Mouse (Mus musculus): ENCODE data around the gene Hoxc6.

Hoxc6 gene

DNA sequence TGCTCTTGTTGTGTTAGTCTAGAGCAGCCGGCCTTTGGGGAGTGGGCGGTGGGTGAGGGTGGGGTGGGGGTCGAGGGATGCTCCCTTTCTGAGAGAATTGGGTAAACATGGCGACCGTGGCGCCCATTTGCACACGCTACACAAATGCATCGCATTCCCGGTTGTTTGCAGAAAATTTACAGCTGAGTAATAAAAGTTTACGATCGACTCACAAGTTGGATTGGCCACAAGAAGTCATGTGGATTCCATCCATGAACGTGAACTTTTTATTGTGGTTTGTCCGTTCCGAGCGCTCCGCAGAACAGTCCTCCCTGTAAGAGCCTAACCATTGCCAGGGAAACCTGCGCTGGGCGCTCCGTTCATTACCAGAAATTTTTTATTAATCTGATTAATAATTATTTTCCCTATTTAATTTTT is at the start of gene Hoxc6:
Hoxc6 (plus strand) TSS at position 319 of the 417 bp plus-strand sequence.
- no peak for DNase-seq

DNA sequence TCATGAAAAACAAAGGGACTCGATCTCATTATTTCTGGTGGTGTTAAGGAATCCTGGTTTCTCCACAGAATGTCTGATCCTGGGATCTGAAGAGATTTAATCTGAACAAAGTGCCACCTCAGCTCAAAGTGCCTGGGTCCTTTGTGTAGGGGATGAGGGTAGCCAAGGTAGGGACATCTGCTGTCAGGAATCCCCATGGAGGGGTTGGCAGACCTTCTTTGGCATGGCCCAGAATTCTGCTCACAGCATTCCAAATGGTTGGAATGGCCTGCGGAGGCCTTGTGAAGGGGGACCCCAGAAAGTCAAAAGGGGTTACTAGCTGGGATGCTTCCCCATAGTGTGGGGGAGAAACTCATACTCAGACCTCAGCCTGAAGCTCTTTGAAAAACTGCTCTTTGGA is 49.2 kb upstream of the Hoxc6 start:
- no peak for DNase-seq

DNA sequence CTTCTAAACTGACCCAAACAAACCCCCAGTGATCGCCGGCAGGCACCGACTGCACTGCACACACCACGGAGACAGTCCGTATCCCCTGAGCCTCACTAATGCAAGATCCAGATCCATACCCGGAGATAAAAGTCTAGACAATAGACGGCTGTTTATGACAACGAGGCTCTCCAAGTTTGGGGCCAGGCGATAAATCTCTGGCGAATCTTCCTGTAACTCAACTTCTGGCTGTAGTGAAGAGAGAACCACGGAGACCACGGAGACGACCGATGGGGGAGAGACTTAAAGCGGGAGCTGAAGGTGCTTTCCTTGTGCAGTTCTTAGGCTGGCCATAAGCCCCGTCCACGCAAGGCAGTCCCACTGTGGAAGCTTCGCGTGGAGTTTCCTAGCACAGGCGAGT is 48.4 kb upstream of the Hoxc6 start:
- DNase-seq = no peak

- no peak for DNase-seq
Observed at GRCm38 (mm10) chr15:102950877-102951276, 47.2 kb upstream of the Hoxc6 start.

DNA sequence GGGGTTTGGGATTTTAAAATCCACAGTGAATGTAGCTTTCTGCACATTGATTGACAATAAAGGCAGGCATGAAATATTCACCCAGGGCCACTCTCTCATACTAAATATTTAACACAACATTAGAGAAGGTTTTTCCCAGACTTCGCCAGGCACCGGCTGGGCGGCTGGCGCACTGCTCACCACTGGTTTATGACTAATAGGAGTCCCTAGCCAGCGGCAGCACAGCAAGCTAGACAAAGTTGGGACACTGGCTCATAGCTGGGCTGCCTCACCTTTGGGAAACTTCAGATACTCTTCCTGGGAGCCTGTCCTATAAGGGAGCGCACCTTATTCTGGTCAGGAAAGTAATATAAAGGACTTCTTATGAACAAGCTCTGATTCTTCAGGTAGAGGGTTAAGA is 44.5 kb upstream of the Hoxc6 start:
- DNase-seq = no peak

- no peak for DNase-seq
Observed at GRCm38 (mm10) chr15:102954192-102955006, 43.7 kb upstream of the Hoxc6 start, which contains the start of gene Hoxc11. TSS of gene Hoxc11 (plus strand) at chr15:102954427.

DNA sequence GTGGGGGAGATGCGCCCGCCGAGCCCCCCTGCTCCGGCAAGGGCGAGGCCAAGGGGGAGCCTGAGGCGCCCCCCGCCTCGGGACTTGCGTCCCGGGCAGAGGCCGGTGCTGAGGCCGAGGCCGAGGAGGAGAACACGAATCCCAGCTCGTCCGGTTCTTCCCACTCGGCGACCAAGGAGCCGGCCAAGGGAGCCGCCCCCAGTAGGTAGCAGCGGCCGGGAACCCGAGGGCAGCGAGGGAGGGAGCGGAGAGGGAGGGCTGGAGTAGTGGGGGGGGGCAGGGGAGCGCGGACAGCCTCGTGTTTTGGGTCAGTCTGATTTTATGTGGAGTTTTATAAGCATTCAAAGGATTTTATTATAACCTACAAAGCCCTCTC is 43.1 kb upstream of the Hoxc6 start:
- DNase-seq = no peak

DNA sequence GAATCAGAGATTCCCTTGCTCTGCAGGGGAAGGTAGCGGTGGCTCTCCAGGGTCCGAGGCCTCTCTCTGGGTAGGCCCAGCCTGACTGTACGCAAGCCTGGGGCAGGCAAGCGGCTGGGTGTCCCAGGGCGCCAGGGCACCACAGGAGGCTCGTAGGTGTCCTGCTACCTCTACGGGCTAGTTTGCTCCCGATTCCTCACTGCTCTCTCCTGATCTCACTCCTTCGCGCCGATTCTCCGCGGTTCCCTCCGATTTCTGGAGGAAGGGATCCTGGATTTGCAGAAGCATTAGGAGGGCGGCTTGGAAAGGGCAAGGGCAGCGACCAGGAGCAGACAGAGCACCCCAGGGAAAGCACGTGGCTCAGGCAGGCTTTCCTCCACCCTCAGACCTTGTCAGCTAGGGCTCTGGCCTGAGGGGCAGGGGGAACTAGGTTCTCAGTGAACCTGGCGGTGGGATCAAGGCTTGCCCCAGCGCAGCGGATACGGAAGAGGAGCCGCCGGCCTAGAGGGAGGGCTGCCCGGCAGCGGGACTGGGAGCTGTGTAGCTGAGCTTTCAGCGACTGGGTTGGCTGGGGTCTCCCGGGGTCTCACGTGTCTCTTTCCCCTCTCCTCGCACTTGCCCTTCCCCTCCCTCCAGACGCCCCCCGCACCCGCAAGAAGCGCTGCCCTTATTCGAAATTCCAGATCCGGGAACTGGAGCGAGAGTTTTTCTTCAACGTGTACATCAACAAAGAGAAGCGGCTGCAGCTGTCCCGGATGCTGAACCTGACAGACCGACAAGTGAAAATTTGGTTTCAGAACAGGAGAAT is 42.0 kb upstream of the Hoxc6 start:
- no peak for DNase-seq

- DNase-seq = no peak
Observed at GRCm38 (mm10) chr15:102956906-102957305, 41.2 kb upstream of the Hoxc6 start.

GRCm38 (mm10) chr15:102959663-102960191 is 38.3 kb upstream of the Hoxc6 start:
- no peak for DNase-seq

GRCm38 (mm10) chr15:102961728-102962127 is 36.3 kb upstream of the Hoxc6 start:
- no peak for DNase-seq

DNA sequence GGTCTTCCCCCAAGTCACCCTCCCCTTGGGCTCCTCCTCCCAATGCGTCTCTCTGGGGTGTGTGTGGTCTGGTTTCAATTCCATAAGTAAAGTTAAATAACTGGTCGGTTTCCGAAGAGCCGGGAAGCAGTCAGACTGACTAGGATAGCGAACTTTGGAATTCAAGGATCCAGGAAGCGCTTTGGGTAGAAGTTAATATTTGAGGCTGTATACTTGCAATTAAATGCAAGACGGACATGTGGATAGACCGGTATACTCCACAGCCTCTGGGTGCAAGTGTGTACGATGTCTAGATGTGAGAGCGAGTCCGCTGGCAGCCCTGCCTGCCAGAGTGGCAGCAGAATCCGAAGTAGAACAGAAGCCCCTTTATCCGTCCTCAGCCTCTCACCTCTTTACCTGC is 35.6 kb upstream of the Hoxc6 start:
- DNase-seq = no peak

DNA sequence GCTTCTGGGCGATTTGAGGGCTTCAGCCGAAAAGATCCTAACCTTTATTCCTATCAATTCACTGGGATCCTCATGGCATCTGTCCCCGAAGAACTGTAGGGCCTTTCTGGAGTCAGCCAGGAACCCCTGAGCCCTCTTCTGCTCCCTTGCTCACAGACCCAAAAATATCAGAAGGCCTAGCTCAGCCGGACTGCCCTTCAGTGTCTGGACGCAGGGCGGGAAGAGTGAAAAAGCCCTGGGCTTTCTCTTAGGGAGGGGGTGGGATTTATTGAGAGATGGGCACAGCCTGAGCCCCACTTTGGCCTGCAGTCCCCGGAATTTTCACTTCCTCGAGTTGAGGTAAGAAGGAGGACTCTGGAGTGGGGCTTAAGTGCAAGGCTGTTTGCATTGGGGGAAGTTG is 34.8 kb upstream of the Hoxc6 start:
- DNase-seq = no peak

- DNase-seq = no peak
Observed at GRCm38 (mm10) chr15:102963671-102964640, 34.1 kb upstream of the Hoxc6 start.

GRCm38 (mm10) chr15:102965003-102965891 is 32.8 kb upstream of the Hoxc6 start:
- no peak for DNase-seq

- peak; percentile 51 to 52 for DNase-seq
Observed at GRCm38 (mm10) chr15:102965892-102966775, 31.9 kb upstream of the Hoxc6 start.

DNA sequence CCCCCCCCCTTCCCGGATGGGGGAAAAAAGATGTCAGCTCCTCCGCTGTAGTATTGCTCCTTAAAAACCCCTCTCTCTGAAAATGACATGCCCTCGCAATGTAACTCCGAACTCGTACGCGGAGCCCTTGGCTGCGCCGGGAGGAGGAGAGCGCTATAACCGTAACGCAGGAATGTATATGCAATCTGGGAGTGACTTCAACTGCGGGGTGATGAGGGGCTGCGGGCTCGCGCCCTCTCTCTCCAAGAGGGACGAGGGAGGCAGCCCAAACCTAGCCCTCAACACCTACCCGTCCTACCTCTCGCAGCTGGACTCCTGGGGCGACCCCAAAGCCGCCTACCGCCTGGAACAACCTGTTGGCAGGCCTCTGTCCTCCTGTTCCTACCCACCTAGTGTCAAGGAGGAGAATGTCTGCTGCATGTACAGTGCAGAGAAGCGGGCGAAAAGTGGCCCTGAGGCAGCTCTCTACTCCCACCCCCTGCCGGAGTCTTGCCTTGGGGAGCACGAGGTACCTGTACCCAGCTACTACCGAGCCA is 31.2 kb upstream of the Hoxc6 start, which contains the start of gene Hoxc10:
Hoxc10 (plus strand) TSS at position 21 of the 536 bp plus-strand sequence.
- DNase-seq = no peak

GRCm38 (mm10) chr15:102967312-102967510 is 30.8 kb upstream of the Hoxc6 start, which contains the start of gene Hoxc5:
TSS of gene Hoxc5 (plus strand) at chr15:102967443.
- no peak for DNase-seq

DNA sequence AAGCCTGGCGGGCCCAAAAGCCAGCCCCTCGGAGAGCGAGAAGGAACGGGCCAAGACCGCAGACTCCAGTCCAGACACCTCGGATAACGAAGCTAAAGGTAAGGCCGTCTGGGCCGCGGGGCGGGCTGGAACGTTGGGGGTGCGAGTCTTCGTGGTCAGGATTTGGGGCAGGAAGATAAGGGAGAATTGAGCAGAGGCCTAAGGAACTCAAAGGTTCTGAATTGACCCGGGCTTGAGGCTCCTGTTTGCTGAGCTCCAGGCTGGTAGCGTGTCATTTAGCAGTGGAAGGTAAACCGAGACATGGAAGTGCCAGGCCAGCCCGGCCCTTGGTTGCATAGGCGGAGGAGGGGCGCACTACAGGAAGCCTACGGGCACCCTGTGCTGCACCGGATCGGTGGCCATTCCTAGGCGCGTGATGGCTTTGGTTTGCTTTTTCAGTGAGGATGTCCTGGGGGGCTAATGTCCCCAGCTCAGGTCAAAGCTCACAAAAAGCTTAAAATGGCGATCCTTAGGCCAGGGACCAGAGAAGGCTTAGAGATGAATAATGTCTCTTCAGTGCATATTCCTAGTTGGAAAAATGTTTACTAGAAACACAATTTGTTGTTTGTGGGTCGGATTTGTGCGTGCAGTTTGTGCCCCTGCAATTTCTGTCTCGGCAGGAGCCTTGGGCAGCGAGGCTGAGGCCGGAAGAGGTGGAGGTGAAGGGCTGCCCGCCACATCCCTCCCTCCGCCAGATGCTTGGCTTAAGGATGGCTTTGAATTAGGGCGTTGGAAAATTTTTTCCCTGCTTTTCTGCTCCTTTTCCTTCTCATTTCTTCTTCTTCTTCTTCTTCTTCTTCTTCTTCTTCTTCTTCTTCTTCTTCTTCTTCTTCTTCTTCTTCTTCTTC is 30.3 kb upstream of the Hoxc6 start:
- DNase-seq = no peak

All from thymus, postnatal 36 days (tissue).